ENCODE assay signal across 16 mouse cellular contexts in the genomic region with DNA sequence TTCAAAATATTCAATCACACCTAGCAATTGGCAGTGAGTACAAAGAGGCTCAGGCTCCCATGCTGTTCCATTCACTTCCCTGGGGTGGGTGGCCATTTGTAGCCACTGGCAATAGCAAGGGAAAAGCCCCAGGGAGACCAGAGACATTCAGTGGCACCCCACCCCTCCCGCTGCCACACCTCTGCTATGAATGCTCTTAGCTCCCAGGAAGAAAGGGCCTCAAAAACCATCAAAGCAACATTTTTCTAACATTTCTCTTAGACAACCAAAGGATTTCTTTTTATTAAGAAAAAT.
DNase-seq lines count a peak whose midpoint lies in the region; ATAC-seq and TF ChIP-seq lines count a peak whose summit lies in the region.
"Had no signal": no experiment of that assay in that cellular context is flagged by ENCODE, and none has a peak within 500 bp of the region (broad histone marks: within the 10 kb centered on the region; RNA-seq: fewer than 3 reads in every experiment).

No protein-coding gene starts in this region.

- H3K27ac ChIP-seq in midbrain, embryonic 13.5 days: peak overlapping the region; percentile 61
- no peak overlapping the region for H3K27ac ChIP-seq in midbrain, postnatal 0 days (ENCODE audit: low read depth, low read length)
- peak overlapping the region; percentile 65 for H3K27ac ChIP-seq in forebrain, embryonic 15.5 days (replicated peaks)
- peak overlapping the region; percentile 84 for H3K27ac ChIP-seq in limb, embryonic 11.5 days (replicated peaks; ENCODE audit: low read depth, low read length)
- H3K27ac ChIP-seq: gastrocnemius, adult 2 months; kidney, postnatal 0 days; liver, embryonic 12.5 days had no signal

- H3K27me3 ChIP-seq in midbrain, embryonic 13.5 days: no peaks in the 10 kb centered on the region
- H3K27me3 ChIP-seq in midbrain, postnatal 0 days (ENCODE audit: insufficient read depth, low read length): no peaks in the 10 kb centered on the region
- H3K27me3 ChIP-seq in forebrain, embryonic 15.5 days: no peaks in the 10 kb centered on the region
- H3K27me3 ChIP-seq in limb, embryonic 11.5 days (ENCODE audit: control insufficient read depth, insufficient read depth, low read length): no peaks in the 10 kb centered on the region
- H3K27me3 ChIP-seq: liver, embryonic 12.5 days had no signal

- 30% methylated on average over 1 of the region's 1 CpGs for WGBS in midbrain, embryonic 13.5 days
- 17% methylated on average over 1 of the region's 1 CpGs for WGBS in midbrain, postnatal 0 days
- 13% methylated on average over 1 of the region's 1 CpGs for WGBS in forebrain, embryonic 15.5 days
- 45% methylated on average over 1 of the region's 1 CpGs for WGBS in limb, embryonic 11.5 days

- no peak overlapping the region for H3K4me2 ChIP-seq in midbrain, embryonic 13.5 days (replicated peaks)
- no peak overlapping the region for H3K4me2 ChIP-seq in midbrain, postnatal 0 days (ENCODE audit: low read depth, low read length, poor library complexity, severe bottlenecking)
- no peak overlapping the region for H3K4me2 ChIP-seq in forebrain, embryonic 15.5 days (replicated peaks)
- H3K4me2 ChIP-seq in limb, embryonic 11.5 days (ENCODE audit: low read depth, severe bottlenecking): no peak overlapping the region
- H3K4me2 ChIP-seq: liver, embryonic 12.5 days had no signal

- DNase-seq in midbrain, postnatal 0 days (ENCODE audit: low spot score): no peak
- no peak for DNase-seq in limb, embryonic 11.5 days (ENCODE audit: low spot score)
- DNase-seq in liver: no peak
- DNase-seq in kidney, adult 8-10 months: no peak
- DNase-seq in retina, postnatal 1 day: no peak
- DNase-seq: cerebellum, adult 11-12 months; gastrocnemius, adult 2 months; heart, adult 18-20 months; layer of hippocampus, adult 9-11 months; right cerebral cortex, postnatal 4 days; thymus, adult 18-20 months had no signal

- ATAC-seq in midbrain, embryonic 13.5 days: no peak
- no peak for ATAC-seq in midbrain, postnatal 0 days (ENCODE audit: low FRiP score)
- peak; percentile 62; the same call in 1 of the 2 replicates for ATAC-seq in forebrain, embryonic 15.5 days (replicated peaks)
- ATAC-seq in limb, embryonic 11.5 days (ENCODE audit: insufficient number of reproducible peaks, low FRiP score, low TSS enrichment, low read depth): no peak
- ATAC-seq: inflammation-experienced regulatory T-cells, adult 6 months; liver, embryonic 12.5 days had no signal

- no peaks in the 10 kb centered on the region for H3K36me3 ChIP-seq in midbrain, embryonic 13.5 days
- H3K36me3 ChIP-seq in midbrain, postnatal 0 days (ENCODE audit: insufficient read depth, low read length): no peaks in the 10 kb centered on the region
- H3K36me3 ChIP-seq in forebrain, embryonic 15.5 days: no peaks in the 10 kb centered on the region
- no peaks in the 10 kb centered on the region for H3K36me3 ChIP-seq in limb, embryonic 11.5 days (ENCODE audit: control insufficient read depth, insufficient read depth, low read length)
- H3K36me3 ChIP-seq: liver, embryonic 12.5 days had no signal

- no peak overlapping the region for H3K9ac ChIP-seq in midbrain, embryonic 13.5 days (replicated peaks)
- no peak overlapping the region for H3K9ac ChIP-seq in midbrain, postnatal 0 days (replicated peaks; ENCODE audit: low read length, poor library complexity, severe bottlenecking)
- no peak overlapping the region for H3K9ac ChIP-seq in forebrain, embryonic 15.5 days (replicated peaks)
- H3K9ac ChIP-seq in limb, embryonic 11.5 days (ENCODE audit: low read length): no peak overlapping the region
- H3K9ac ChIP-seq: liver, embryonic 12.5 days had no signal

- TF ChIP-seq CTCF in midbrain, postnatal 0 days (IDR thresholded peaks at IDR 0.05): no peak

- peaks cover 21% of the 10 kb centered on the region for H3K4me1 ChIP-seq in midbrain, embryonic 13.5 days (replicated peaks)
- H3K4me1 ChIP-seq in midbrain, postnatal 0 days (ENCODE audit: insufficient read depth, low read length): peaks cover 4% of the 10 kb centered on the region; the same call in 1 of the 2 replicates
- H3K4me1 ChIP-seq in forebrain, embryonic 15.5 days: peaks cover 14% of the 10 kb centered on the region
- peaks cover 7% of the 10 kb centered on the region for H3K4me1 ChIP-seq in limb, embryonic 11.5 days (ENCODE audit: control insufficient read depth, insufficient read depth, low read length)
- H3K4me1 ChIP-seq: liver, embryonic 12.5 days had no signal

- H3K4me3 ChIP-seq in midbrain, embryonic 13.5 days (replicated peaks): no peak overlapping the region
- no peak overlapping the region for H3K4me3 ChIP-seq in midbrain, postnatal 0 days (ENCODE audit: low read depth, low read length)
- H3K4me3 ChIP-seq in forebrain, embryonic 15.5 days: no peak overlapping the region
- H3K4me3 ChIP-seq in limb, embryonic 11.5 days (ENCODE audit: low read depth, low read length): no peak overlapping the region
- H3K4me3 ChIP-seq: gastrocnemius, adult 2 months; liver, embryonic 12.5 days had no signal

- no peaks in the 10 kb centered on the region for H3K9me3 ChIP-seq in midbrain, embryonic 13.5 days
- no peaks in the 10 kb centered on the region for H3K9me3 ChIP-seq in midbrain, postnatal 0 days (ENCODE audit: low read length)
- H3K9me3 ChIP-seq in forebrain, embryonic 15.5 days: no peaks in the 10 kb centered on the region
- no peaks in the 10 kb centered on the region for H3K9me3 ChIP-seq in limb, embryonic 11.5 days (ENCODE audit: control insufficient read depth, low read length)
- H3K9me3 ChIP-seq: liver, embryonic 12.5 days had no signal
